Mouse (Mus musculus) testis, adult 2 months (tissue): ENCODE measurements at regions not wholly inside any gene's neighbourhood (a gene's known extent, or its start where the extent isn't known, plus 50 kb on each side); places are given as distances from the start of the nearest gene placed in this dataset.

ENCODE experiments used
- H3K27ac ChIP-seq: fragments of 200-500 bp; 2 replicates; pipeline ENCODE4 v1.5.1; 2012; ENCODE audit warnings: low read depth, low read length; ENCODE audit not compliant: control insufficient read depth, insufficient read depth
- H3K27me3 ChIP-seq: fragments of 200-500 bp; 2 replicates; pipeline ENCODE4 v1.6.1; 2012; ENCODE audit warnings: mild to moderate bottlenecking, low read length, moderate library complexity; ENCODE audit not compliant: control insufficient read depth, insufficient read depth
- H3K36me3 ChIP-seq: fragments of 200-500 bp; 2 replicates; pipeline ENCODE4 v1.6.1; 2012; ENCODE audit warnings: mild to moderate bottlenecking, low read length; ENCODE audit not compliant: control insufficient read depth, insufficient read depth
- H3K4me1 ChIP-seq: fragments of 200-500 bp; 2 replicates; pipeline ENCODE4 v1.6.1; 2012; ENCODE audit warnings: low read length; ENCODE audit not compliant: control insufficient read depth, insufficient read depth
- H3K4me3 ChIP-seq: fragments of 200-500 bp; 2 replicates; pipeline ENCODE4 v1.5.1; 2012; ENCODE audit warnings: low read depth, mild to moderate bottlenecking, low read length, moderate library complexity, mixed read lengths; ENCODE audit not compliant: control insufficient read depth
- CTCF ChIP-seq: fragments of 200-500 bp; IDR thresholded peaks from 2 replicates; pipeline ENCODE4 v1.5.1; 2012; ENCODE audit warnings: low read depth, mild to moderate bottlenecking, inconsistent platforms, low read length, moderate library complexity; ENCODE audit not compliant: control insufficient read depth, insufficient read depth, insufficient replicate concordance
- POLR2A ChIP-seq: fragments of 200-500 bp; IDR thresholded peaks from 2 replicates; pipeline ENCODE4 v1.6.1; 2012; ENCODE audit warnings: low read depth, mild to moderate bottlenecking, inconsistent platforms, low read length, moderate library complexity; ENCODE audit not compliant: control insufficient read depth

DNA sequence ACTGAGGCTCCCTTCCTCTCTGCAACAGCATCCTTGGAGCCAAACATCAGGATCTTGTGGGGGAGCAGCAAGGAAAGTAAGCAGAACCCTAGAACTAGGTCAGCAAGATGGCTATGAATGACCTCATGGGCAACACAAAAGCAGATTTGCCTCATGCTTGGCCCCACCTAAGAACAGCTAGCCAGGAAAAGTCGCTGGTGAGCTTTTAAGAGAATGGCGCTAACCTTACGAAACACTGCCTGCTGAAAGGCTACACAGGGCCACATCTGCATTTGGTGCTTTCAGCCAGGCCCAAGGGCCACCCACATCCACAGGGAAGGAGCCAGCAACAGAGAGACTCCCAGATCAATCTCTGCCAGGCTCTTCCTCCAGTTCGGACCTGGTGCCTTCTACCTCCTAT is 182.7 kb upstream of the Zfp703 start:
- Histone ChIP-seq H3K4me3 (no peak overlapping the region), H3K36me3 (no peaks in the 10 kb centered on the region), H3K27ac (no peak overlapping the region), H3K4me1 (no peaks in the 10 kb centered on the region), H3K27me3 (no peaks in the 10 kb centered on the region)
- TF ChIP-seq CTCF (no peak), POLR2A (no peak)

DNA sequence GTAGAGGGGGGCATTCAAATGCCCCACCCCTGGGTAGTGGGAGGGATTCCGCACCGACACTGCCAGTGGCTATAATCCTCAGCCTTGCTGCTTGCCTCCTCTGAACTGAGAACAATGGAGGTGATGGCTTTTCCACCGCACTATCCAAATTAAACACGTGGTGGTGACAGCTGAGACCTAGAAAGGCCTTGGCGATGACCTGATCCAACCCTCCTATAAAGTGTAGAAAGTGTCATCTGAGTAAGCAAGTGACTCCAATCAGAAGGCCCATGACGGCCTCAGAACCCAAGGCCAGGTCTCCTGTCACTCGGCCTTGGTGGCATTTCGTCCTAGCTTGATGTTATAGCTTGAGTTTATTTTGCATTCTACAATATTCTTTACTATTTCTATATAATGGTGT is 181.5 kb upstream of the Zfp703 start:
- Histone ChIP-seq H3K27ac (no peak overlapping the region), H3K4me1 (no peaks in the 10 kb centered on the region), H3K27me3 (no peaks in the 10 kb centered on the region), H3K36me3 (no peaks in the 10 kb centered on the region), H3K4me3 (no peak overlapping the region)
- TF ChIP-seq POLR2A (no peak), CTCF (no peak)

DNA sequence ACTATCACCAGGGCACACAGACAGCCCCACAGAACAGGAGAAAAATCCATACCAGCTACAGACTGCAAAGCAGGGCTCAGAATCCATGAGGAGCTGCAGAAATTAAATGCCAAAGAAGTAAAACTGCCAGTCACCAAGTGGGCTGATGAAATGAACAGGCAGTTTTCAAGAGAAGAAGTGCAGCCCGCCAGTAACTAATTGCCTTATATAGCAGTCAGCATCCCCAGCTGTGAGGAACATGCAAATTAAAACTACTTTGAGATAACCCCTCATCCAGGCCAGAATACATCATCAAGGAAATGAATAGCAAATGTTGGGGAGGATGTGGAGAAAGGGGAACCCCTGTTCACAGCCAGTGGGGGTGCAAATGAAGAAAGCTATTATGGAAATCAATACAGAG is 177.3 kb upstream of the Zfp703 start:
- Histone ChIP-seq H3K27ac (no peak overlapping the region), H3K27me3 (no peaks in the 10 kb centered on the region), H3K4me1 (no peaks in the 10 kb centered on the region), H3K36me3 (no peaks in the 10 kb centered on the region), H3K4me3 (no peak overlapping the region)
- TF ChIP-seq CTCF (no peak), POLR2A (no peak)

- Histone ChIP-seq H3K4me3 (no peak overlapping the region), H3K27me3 (no peaks in the 10 kb centered on the region), H3K36me3 (no peaks in the 10 kb centered on the region), H3K27ac (no peak overlapping the region), H3K4me1 (no peaks in the 10 kb centered on the region)
- TF ChIP-seq POLR2A, result no peak
- no peak for TF ChIP-seq CTCF
Measured at GRCm38 (mm10) chr8:26804089-26804488, 173.0 kb upstream of the Zfp703 start.

GRCm38 (mm10) chr8:26804901-26805341 is 172.2 kb upstream of the Zfp703 start:
- Histone ChIP-seq H3K36me3 (no peaks in the 10 kb centered on the region), H3K4me3 (no peak overlapping the region), H3K27me3 (no peaks in the 10 kb centered on the region), H3K27ac (no peak overlapping the region), H3K4me1 (no peaks in the 10 kb centered on the region)
- TF ChIP-seq POLR2A (no peak), CTCF (no peak)

DNA sequence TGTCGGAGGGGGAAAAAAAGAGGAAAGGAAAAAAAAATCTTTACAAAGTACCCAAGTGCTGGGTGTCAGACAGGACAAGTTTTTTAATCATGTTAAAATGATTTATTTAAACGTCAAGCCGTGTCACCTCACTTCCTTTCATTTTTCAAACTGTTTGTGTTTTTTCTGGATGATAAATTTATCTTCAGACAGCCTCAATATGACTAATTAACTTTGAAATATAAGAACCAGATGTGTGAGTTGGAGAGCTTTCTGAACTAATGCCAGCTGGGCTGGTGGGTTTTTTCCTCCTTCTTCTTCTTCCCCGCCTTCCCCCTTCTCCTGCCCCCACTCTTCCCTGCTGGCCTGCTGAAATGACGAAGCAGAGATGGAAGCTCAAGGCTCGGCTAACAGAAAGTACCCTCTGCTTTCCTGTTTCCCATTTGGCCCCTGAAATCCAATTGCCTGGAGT is 171.7 kb upstream of the Zfp703 start:
- H3K4me1 ChIP-seq, result no peaks in the 10 kb centered on the region
- H3K27ac ChIP-seq, result no peak overlapping the region
- no peaks in the 10 kb centered on the region for H3K27me3 ChIP-seq
- no peaks in the 10 kb centered on the region for H3K36me3 ChIP-seq
- TF ChIP-seq POLR2A, result no peak
- no peak for TF ChIP-seq CTCF
- no peak overlapping the region for H3K4me3 ChIP-seq

GRCm38 (mm10) chr8:26808111-26808651 is 168.9 kb upstream of the Zfp703 start:
- H3K27ac ChIP-seq, result no peak overlapping the region
- H3K36me3 ChIP-seq, result no peaks in the 10 kb centered on the region
- H3K4me1 ChIP-seq, result no peaks in the 10 kb centered on the region; the same call in 1 of the 2 replicates
- TF ChIP-seq CTCF (no peak), POLR2A (no peak)
- H3K4me3 ChIP-seq, result no peak overlapping the region
- H3K27me3 ChIP-seq, result no peaks in the 10 kb centered on the region
